Mouse (Mus musculus) forebrain, embryonic 11.5 days (tissue): ENCODE measurements at regions not wholly inside any gene's neighbourhood (a gene's known extent, or its start where the extent isn't known, plus 50 kb on each side); places are given as distances from the start of the nearest gene placed in this dataset.

Experiments used
- ATAC-seq: fragments of 200-750 bp; cut with Nextera tagmentation; replicated peaks from 2 replicates; pipeline ENCODE4 v1.8.0; 2017; ENCODE audit warnings: moderate TSS enrichment; ENCODE audit not compliant: low FRiP score
- DNase-seq: peaks from one replicate; pipeline ENCODE4 v3.0.0-alpha.2; 2017; ENCODE audit warnings: low spot score
- H3K27ac ChIP-seq: fragments of 300-500 bp; sonication (generic); 2 replicates; pipeline ENCODE4 v1.5.1; 2014; ENCODE audit warnings: low read depth, low read length
- H3K27me3 ChIP-seq: fragments of 300-500 bp; sonication (generic); 2 replicates; pipeline ENCODE4 v1.6.1; 2014; ENCODE audit warnings: mild to moderate bottlenecking, low read length, mixed read lengths; ENCODE audit not compliant: control insufficient read depth, insufficient read depth
- H3K36me3 ChIP-seq: fragments of 300-500 bp; sonication (generic); 2 replicates; pipeline ENCODE4 v1.6.1; 2014; ENCODE audit warnings: mild to moderate bottlenecking, low read length, moderate library complexity, mixed read lengths; ENCODE audit not compliant: control insufficient read depth, insufficient read depth
- H3K4me1 ChIP-seq: fragments of 300-500 bp; sonication (generic); replicated peaks from 2 replicates; pipeline ENCODE4 v1.6.1; 2014; ENCODE audit warnings: low read length, mixed read lengths; ENCODE audit not compliant: control insufficient read depth, insufficient read depth
- H3K4me2 ChIP-seq: fragments of 300-500 bp; sonication (generic); 2 replicates; pipeline ENCODE4 v1.6.1; 2014; ENCODE audit warnings: low read depth, mild to moderate bottlenecking, low read length, moderate library complexity, mixed read lengths; ENCODE audit not compliant: severe bottlenecking
- H3K4me3 ChIP-seq: fragments of 300-500 bp; sonication (generic); 2 replicates; pipeline ENCODE4 v1.5.1; 2014; ENCODE audit warnings: low read depth, low read length
- H3K9ac ChIP-seq: fragments of 300-500 bp; sonication (generic); 2 replicates; pipeline ENCODE4 v1.6.1; 2014; ENCODE audit warnings: low read length
- H3K9me3 ChIP-seq: fragments of 300-500 bp; sonication (generic); 2 replicates; pipeline ENCODE4 v1.6.1; 2016; ENCODE audit warnings: low read length, mixed read lengths; ENCODE audit not compliant: control insufficient read depth
- WGBS: fragments of 180-500 bp; shearing (Covaris S2); extraction: QIAGEN DNeasy Blood & Tissue Kit; methylation state at CpG from one replicate; pipeline ENCODE4 v1.1.7; 2014; 5-methylcytosine and 5-hydroxymethylcytosine counted together

GRCm38 (mm10) chr7:36917011-36917410, 219.1 kb downstream of the Tshz3 start:
- no peak overlapping the region for H3K4me3 ChIP-seq
- ATAC-seq (no peak), DNase-seq (no peak)
- WGBS, result 86% methylated on average over 9 of the region's 9 CpGs
- H3K9ac ChIP-seq, result no peak overlapping the region
- H3K27ac ChIP-seq, result no peak overlapping the region
- no peak overlapping the region for H3K4me2 ChIP-seq
- H3K36me3 ChIP-seq, result no peaks in the 10 kb centered on the region
- no peaks in the 10 kb centered on the region for H3K9me3 ChIP-seq
- H3K4me1 ChIP-seq, result no peaks in the 10 kb centered on the region
- no peaks in the 10 kb centered on the region for H3K27me3 ChIP-seq

DNA sequence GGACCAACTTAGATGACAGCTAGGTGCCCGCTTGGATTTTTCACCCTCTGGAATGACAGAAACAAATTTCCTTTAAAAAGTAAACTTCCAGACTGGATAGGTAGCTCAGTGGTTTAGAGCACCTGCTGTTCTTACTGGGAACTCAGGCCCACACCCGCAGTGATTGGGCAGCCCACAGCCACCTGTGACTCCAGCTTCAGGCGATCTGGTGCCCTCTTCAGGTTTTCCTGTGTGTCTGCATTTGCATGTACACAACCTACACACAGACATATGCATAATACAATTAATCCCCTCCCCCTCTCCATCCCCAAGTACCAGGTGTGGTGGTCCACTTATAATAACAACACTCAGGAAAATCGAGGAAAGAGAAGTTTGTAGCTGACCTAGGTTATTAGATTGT, 221.5 kb downstream of the Tshz3 start:
- no peak for DNase-seq
- 80% methylated on average over 4 of the region's 4 CpGs for WGBS
- no peak overlapping the region for H3K9ac ChIP-seq
- H3K4me3 ChIP-seq, result no peak overlapping the region
- no peaks in the 10 kb centered on the region for H3K9me3 ChIP-seq
- no peak overlapping the region for H3K4me2 ChIP-seq
- no peak overlapping the region for H3K27ac ChIP-seq
- H3K36me3 ChIP-seq, result no peaks in the 10 kb centered on the region
- no peaks in the 10 kb centered on the region for H3K27me3 ChIP-seq
- ATAC-seq, result no peak
- 0 out of 2 replicates have a peak, but pooled peaks cover 2% of the 10 kb centered on the region for H3K4me1 ChIP-seq

GRCm38 (mm10) chr7:36921003-36921402, 223.1 kb downstream of the Tshz3 start:
- ATAC-seq (no peak), DNase-seq (no peak)
- 87% methylated on average over 14 of the region's 14 CpGs for WGBS
- 0 out of 2 replicates have a peak, but pooled peaks cover 2% of the 10 kb centered on the region for H3K4me1 ChIP-seq
- H3K27ac ChIP-seq, result no peak overlapping the region
- H3K4me2 ChIP-seq, result no peak overlapping the region
- no peaks in the 10 kb centered on the region for H3K9me3 ChIP-seq
- H3K36me3 ChIP-seq, result no peaks in the 10 kb centered on the region
- H3K9ac ChIP-seq, result no peak overlapping the region
- no peak overlapping the region for H3K4me3 ChIP-seq
- no peaks in the 10 kb centered on the region for H3K27me3 ChIP-seq

DNA sequence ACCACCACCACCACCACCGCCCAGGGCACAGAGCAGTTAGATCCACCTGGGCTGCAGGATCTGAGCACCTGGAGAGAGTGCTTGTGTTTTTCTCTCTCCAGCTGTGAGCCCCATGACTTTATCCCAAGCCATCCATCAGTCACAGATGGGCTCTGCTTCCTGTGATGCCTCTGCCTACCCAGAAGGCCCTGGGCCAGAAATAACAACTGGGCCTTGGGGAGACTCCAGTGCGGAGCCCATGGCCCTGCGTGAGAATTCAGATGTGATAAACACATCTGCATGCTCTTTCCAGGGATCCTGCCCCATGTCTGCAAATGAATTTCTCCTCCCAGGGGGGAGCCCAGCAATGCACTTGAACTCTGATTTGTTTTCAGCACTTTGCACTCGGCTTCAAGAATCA, 235.6 kb downstream of the Tshz3 start:
- Histone ChIP-seq H3K4me3 (no peak overlapping the region), H3K4me2 (no peak overlapping the region), H3K27me3 (no peaks in the 10 kb centered on the region), H3K9ac (no peak overlapping the region), H3K4me1 (peaks cover 5% of the 10 kb centered on the region; the same call in 1 of the 2 replicates), H3K27ac (no peak overlapping the region), H3K36me3 (no peaks in the 10 kb centered on the region), H3K9me3 (no peaks in the 10 kb centered on the region)
- 86% methylated on average over 4 of the region's 4 CpGs for WGBS
- DNase-seq (no peak), ATAC-seq (no peak)

DNA sequence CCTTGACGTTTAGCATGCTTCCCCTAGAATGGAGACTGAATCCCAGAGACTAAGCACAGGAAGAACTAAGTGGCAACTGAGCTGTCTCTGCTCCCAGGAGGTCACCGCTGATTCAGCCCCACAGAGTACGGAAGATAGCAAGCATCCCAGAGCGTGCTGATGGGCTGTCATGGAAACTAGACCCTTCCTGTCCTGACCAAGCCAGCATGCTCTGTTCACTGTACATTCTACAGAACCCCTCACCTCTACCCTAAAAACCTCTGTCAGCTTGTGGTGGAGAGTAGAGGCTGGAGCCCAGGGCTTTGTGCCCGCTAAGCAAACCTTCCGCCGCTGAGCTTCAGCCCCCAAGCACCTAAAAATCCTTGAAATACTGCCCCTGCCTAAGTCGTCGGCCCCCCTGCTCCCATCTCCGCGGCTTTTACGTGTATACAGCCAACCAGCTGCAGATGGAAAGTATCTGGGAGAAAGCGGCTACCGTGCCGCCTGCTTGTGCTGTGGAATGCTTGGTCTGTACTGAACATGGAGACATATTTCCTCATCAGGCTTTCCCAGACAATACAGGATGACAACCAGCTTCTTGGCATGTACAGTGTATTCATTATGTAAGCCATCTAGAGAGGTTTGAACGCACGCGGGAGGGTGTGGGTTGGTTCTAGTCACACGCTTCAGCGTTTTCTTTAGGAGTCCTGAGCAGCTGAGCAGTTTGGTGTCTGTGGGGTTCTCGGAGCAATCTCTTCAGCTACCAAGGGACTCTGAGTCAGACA, 237.1 kb downstream of the Tshz3 start:
- Histone ChIP-seq H3K27me3 (no peaks in the 10 kb centered on the region), H3K4me1 (no peaks in the 10 kb centered on the region), H3K36me3 (no peaks in the 10 kb centered on the region), H3K4me3 (no peak overlapping the region), H3K9ac (no peak overlapping the region), H3K27ac (no peak overlapping the region), H3K9me3 (no peaks in the 10 kb centered on the region), H3K4me2 (no peak overlapping the region)
- DNase-seq (no peak), ATAC-seq (no peak)
- WGBS, result 90% methylated on average over 21 of the region's 21 CpGs

DNA sequence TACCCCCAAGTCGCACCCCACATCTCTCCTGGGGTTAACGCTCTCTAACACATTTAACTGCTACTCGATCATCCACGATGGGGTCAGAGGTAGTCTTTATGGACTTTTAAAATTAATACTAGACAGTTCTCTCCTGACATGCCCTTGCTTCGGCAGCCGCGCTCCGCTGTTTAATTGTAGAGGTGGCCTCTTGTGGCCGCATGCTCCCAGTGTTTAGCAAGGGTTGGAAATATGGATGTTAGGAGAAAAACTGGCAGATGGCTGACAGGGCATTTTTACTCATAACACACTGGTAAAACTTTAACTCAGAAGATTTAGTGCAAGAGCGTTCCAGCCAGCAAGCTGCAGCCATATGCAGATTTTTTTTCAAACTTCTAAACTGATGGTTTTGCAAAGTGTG, 242.7 kb downstream of the Tshz3 start:
- no peaks in the 10 kb centered on the region for H3K4me1 ChIP-seq
- no peak overlapping the region for H3K4me2 ChIP-seq
- WGBS, result 85% methylated on average over 10 of the region's 10 CpGs
- ATAC-seq, result no peak
- H3K9me3 ChIP-seq, result no peaks in the 10 kb centered on the region
- no peak overlapping the region for H3K9ac ChIP-seq
- DNase-seq, result no peak
- H3K27ac ChIP-seq, result no peak overlapping the region
- no peaks in the 10 kb centered on the region for H3K36me3 ChIP-seq
- no peak overlapping the region for H3K4me3 ChIP-seq
- no peaks in the 10 kb centered on the region for H3K27me3 ChIP-seq

- no peaks in the 10 kb centered on the region for H3K27me3 ChIP-seq
- no peaks in the 10 kb centered on the region for H3K9me3 ChIP-seq
- H3K4me3 ChIP-seq, result no peak overlapping the region
- DNase-seq (no peak), ATAC-seq (no peak)
- H3K27ac ChIP-seq, result no peak overlapping the region
- H3K4me2 ChIP-seq, result no peak overlapping the region
- H3K36me3 ChIP-seq, result no peaks in the 10 kb centered on the region
- 73% methylated on average over 14 of the region's 14 CpGs for WGBS
- no peaks in the 10 kb centered on the region for H3K4me1 ChIP-seq
- H3K9ac ChIP-seq, result no peak overlapping the region
These were observed 247.3 kb downstream of the Tshz3 start for GRCm38 (mm10) chr7:36945024-36945815.

GRCm38 (mm10) chr7:36949511-36949910, 251.6 kb downstream of the Tshz3 start:
- no peak overlapping the region for H3K4me3 ChIP-seq
- DNase-seq (no peak), ATAC-seq (no peak)
- no peaks in the 10 kb centered on the region for H3K36me3 ChIP-seq
- no peak overlapping the region for H3K4me2 ChIP-seq
- no peak overlapping the region for H3K27ac ChIP-seq
- no peak overlapping the region for H3K9ac ChIP-seq
- WGBS, result 61% methylated on average over 10 of the region's 10 CpGs
- H3K9me3 ChIP-seq, result no peaks in the 10 kb centered on the region
- H3K27me3 ChIP-seq, result no peaks in the 10 kb centered on the region
- no peaks in the 10 kb centered on the region for H3K4me1 ChIP-seq
